Mouse (Mus musculus) R1 (cell line): Measurements from ENCODE around the gene Bad.
A peak's percentile ranks its signal among the peaks of the same experiment; 100 is the strongest.

Experiments
- DNase-seq: peaks from one replicate; pipeline ENCODE4 v3.0.0-alpha.2; 2018; ENCODE audit warnings: low read depth, low spot score

Gene Bad

GRCm38 (mm10) chr19:6968491-6969271 lies 27.0 kb downstream of the Bad start:
- peak; percentile 63 for DNase-seq

GRCm38 (mm10) chr19:6969291-6969664 lies 27.6 kb downstream of the Bad start:
- DNase-seq, result no peak

- DNase-seq, result peak; percentile 74
Observed at GRCm38 (mm10) chr19:6969665-6970381, 28.2 kb downstream of the Bad start.

- DNase-seq, result no peak
Observed at GRCm38 (mm10) chr19:6970460-6971085, 28.9 kb downstream of the Bad start.

- DNase-seq, result peak; percentile 63
Observed at GRCm38 (mm10) chr19:6971644-6972043, 30.0 kb downstream of the Bad start.

GRCm38 (mm10) chr19:6972247-6972917 lies 30.7 kb downstream of the Bad start:
- DNase-seq, result no peak

GRCm38 (mm10) chr19:6973581-6974190 lies 32.0 kb downstream of the Bad start:
- no peak for DNase-seq

GRCm38 (mm10) chr19:6974211-6975205 lies 32.8 kb downstream of the Bad start, which contains the start of gene Ppp1r14b:
Gene Ppp1r14b, plus strand, starts transcription at chr19:6974968.
- DNase-seq, result peak; percentile 96

- peak; percentile 54 for DNase-seq
Observed at GRCm38 (mm10) chr19:6975537-6976521, 34.2 kb downstream of the Bad start, which contains the start of gene Plcb3. Gene Plcb3, minus strand, starts transcription at chr19:6976470.

GRCm38 (mm10) chr19:6977759-6978638 lies 36.3 kb downstream of the Bad start:
- no peak for DNase-seq

GRCm38 (mm10) chr19:6978639-6978974 lies 36.9 kb downstream of the Bad start:
- DNase-seq, result no peak

- DNase-seq, result peak; percentile 65
Observed at GRCm38 (mm10) chr19:6979001-6979479, 37.4 kb downstream of the Bad start.

GRCm38 (mm10) chr19:6979486-6980380 lies 38.1 kb downstream of the Bad start:
- peak; percentile 99 for DNase-seq

GRCm38 (mm10) chr19:6980381-6981093 lies 38.9 kb downstream of the Bad start, which contains the start of gene Fkbp2:
Gene Fkbp2, minus strand, starts transcription at chr19:6980501.
- DNase-seq, result peak; percentile 98

GRCm38 (mm10) chr19:6981465-6981864 lies 39.8 kb downstream of the Bad start:
- no peak for DNase-seq

- DNase-seq, result no peak
Observed at GRCm38 (mm10) chr19:6983621-6984020, 42.0 kb downstream of the Bad start.
